Mouse (Mus musculus) kidney, postnatal 25 days (tissue): Measurements from ENCODE around the gene Slc38a5.

Experiments
- DNase-seq, 2 experiments: peaks; one replicate each; pipeline ENCODE4 v3.0.0; 2021; ENCODE audit warnings: mixed read lengths in 2 of 2

The Slc38a5 gene

GRCm38 (mm10) chrX:8314905-8315304, 44.0 kb downstream of the Slc38a5 start:
- peak; percentile 50 to 55 for DNase-seq

DNA sequence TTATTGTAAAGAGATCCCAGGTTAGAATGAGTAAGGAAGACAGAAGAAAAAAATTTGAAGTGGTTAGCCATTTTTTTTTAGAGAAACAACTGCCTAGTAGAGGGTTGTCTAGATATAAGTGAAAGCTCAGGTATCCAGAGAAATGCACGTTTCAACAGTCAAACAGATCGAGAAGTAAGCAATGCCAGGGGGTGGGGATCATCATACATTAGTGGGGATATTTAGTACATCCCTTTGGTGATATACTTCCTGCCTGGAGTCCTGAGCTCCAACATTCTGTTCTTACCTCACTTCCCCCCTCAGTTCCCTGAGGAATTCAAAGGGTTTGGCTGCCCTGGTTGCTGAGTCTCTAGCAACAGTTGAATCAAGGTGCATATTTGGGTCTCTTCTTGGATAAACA, 56.2 kb downstream of the Slc38a5 start, which contains the start of gene Ssxb10:
TSS of gene Ssxb10 (plus strand) at position 301 of the 400 bp plus-strand sequence.
- DNase-seq: no peak
